Mouse (Mus musculus): Measurements from ENCODE around the gene Magoh.

- TF ChIP-seq POLR2A (IDR thresholded peaks at IDR 0.05; ENCODE audit: control insufficient read depth, low read depth, low read length) (peak; percentile 90), CTCF (IDR thresholded peaks at IDR 0.05; ENCODE audit: control insufficient read depth, insufficient read depth, insufficient replicate concordance, low read depth, low read length) (no peak)
These were observed 10.3 kb downstream of the Magoh start, which contains the start of gene 0610037L13Rik for GRCm38 (mm10) chr4:107889731-107890432.
